Mouse (Mus musculus) bone marrow, adult 2 months (tissue): Measurements from ENCODE around the gene Rad50. TPM values are rescaled to one million over a fixed set of nuclear protein-coding genes. Genes with fewer than 3 reads are reported as not detected.

ENCODE experiments used
- H3K27ac ChIP-seq: fragments of 200-500 bp; 2 replicates; pipeline ENCODE4 v1.5.1; 2012; ENCODE audit warnings: low read depth, mild to moderate bottlenecking, control low read depth, inconsistent platforms, low read length; ENCODE audit not compliant: control insufficient read depth, poor library complexity, insufficient read depth
- H3K4me1 ChIP-seq: fragments of 200-500 bp; 2 replicates; pipeline ENCODE4 v1.6.1; 2011; ENCODE audit warnings: low read length; ENCODE audit not compliant: control insufficient read depth, insufficient read depth
- H3K4me3 ChIP-seq: fragments of 200-500 bp; replicated peaks from 2 replicates; pipeline ENCODE3; 2011; ENCODE audit warnings: mild to moderate bottlenecking, low read depth, low read length, control low read depth; ENCODE audit not compliant: control insufficient read depth
- CTCF ChIP-seq: fragments of 200-500 bp; IDR thresholded peaks from 2 replicates; pipeline ENCODE4 v1.5.1; 2011; ENCODE audit warnings: low read length, control low read depth; ENCODE audit not compliant: control insufficient read depth, insufficient read depth
- POLR2A ChIP-seq: fragments of 200-500 bp; IDR thresholded peaks from 2 replicates; pipeline ENCODE4 v1.6.1; 2011; ENCODE audit warnings: low read depth, mild to moderate bottlenecking, control low read depth, low read length, borderline replicate concordance; ENCODE audit not compliant: control insufficient read depth
- WGBS: fragments of 180-500 bp; shearing (Covaris S2); methylation state at CpG from one replicate; pipeline ENCODE4 v1.1.7; 2018; 5-methylcytosine and 5-hydroxymethylcytosine counted together
- polyA plus RNA-seq: library from polyadenylated mRNA; stranded (reverse); fragments of >200 nt; gene quantifications from 2 replicates; pipeline ENCODE4 v1.2.4, GENCODE M21; 2011; ENCODE audit warnings: low replicate concordance; ENCODE audit not compliant: missing spikeins, insufficient read depth, insufficient read length

Gene Rad50
- polyA plus RNA-seq = 8.9 and 15.2 TPM in 2 replicates

GRCm38 (mm10) chr11:53706934-53707717 is at the start of gene Rad50:
TSS of gene Rad50 (minus strand) at chr11:53707319.
- TF ChIP-seq CTCF = no peak
- peak; percentile 89; the same call in 1 of the 2 replicates for TF ChIP-seq POLR2A
- WGBS = 1% methylated on average over 55 of the region's 55 CpGs
- peak within 1 kb of the TSS; percentile 67 for H3K4me3 ChIP-seq
- peak within 1 kb of the TSS; percentile 64 for H3K27ac ChIP-seq
- H3K4me1 ChIP-seq = no peaks in the 10 kb centered on the region

DNA sequence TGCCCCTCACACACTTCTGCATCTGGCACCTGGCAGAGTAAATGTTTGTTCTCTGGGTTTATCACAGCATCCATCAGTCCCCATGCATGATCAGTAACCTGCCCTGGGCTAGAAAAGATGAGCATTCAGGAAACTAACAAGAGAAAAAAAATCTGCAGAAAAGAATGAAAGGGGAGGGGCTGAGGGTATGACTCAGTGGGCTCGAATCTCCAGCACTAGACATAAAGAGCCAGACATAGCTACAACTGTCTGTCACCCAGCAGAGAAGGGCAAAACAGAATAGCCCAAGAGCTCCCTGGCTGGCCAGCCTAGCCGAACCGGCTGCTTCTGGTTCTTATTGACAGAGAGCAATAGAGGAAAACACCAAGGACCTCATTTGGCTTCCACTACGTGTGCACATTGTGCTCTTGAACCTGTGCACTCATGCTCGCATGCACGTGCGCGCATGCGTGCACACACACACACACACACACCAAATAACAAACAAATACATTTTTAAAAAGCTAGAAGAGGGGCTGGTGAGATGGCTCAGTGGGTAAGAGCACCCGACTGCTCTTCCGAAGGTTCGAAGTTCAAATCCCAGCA is 48.0 kb upstream of the Rad50 start:
- Histone ChIP-seq H3K4me1 (no peaks in the 10 kb centered on the region), H3K27ac (no peak overlapping the region), H3K4me3 (no peak overlapping the region)
- 84% methylated on average over 12 of the region's 12 CpGs for WGBS
- TF ChIP-seq POLR2A (no peak), CTCF (no peak)

DNA sequence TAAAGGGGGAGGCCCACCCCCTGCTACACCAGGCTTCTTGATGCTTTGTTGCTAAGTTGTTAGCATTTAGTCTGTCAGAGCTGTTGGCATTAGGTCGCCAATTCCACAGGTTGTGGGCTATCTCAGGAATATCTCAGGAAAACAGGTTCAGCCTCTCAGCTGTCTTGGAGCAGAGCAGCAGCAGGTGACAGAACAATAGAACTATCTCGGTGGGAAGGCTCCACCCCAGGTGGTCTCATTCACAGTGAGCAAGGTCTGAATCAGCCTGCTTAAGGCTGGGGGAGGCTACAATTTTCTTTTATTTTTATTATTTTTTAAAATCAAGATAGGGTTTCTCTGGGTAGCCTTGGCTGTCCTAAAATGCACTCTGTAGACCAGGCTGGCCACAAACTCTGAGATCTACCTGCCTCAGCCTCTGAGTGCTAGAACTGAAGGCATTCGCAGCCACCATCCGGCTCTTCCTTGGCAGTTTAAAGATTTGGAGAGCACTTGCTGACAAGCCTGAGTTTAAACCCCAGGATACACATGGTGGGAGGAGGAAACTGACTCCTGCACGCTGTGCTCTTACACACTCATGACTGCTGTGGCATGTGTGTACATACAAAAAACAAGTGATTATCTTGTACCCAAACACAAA is 42.7 kb upstream of the Rad50 start:
- H3K27ac ChIP-seq = no peak overlapping the region
- TF ChIP-seq POLR2A (no peak), CTCF (no peak)
- WGBS = 79% methylated on average over 5 of the region's 5 CpGs
- H3K4me3 ChIP-seq = no peak overlapping the region
- H3K4me1 ChIP-seq = peaks cover 2% of the 10 kb centered on the region

DNA sequence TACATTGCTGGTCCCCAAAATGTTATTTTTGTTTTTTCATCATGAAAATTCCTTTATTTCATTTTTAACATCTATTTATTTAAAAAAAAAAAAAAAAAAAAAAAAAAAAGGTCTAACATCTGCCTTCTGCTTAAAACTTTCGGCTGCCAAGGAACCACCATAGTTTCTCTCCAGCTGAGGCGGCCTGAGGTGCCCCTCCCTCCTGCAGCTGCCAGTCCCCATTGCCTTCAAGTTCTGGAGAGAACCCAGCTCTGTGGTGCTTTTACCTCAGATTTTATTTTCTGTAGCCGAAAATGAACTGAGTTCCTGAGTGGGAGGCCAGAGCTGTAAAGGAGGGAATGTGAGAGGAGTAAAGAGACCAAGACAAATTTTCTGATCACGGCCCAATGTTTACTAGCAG is 42.2 kb upstream of the Rad50 start:
- no peak for TF ChIP-seq CTCF
- no peak for TF ChIP-seq POLR2A
- no peak overlapping the region for H3K27ac ChIP-seq
- H3K4me3 ChIP-seq = no peak overlapping the region
- H3K4me1 ChIP-seq = peaks cover 2% of the 10 kb centered on the region
- WGBS = 67% methylated on average over 4 of the region's 4 CpGs

GRCm38 (mm10) chr11:53748614-53749013 is 41.5 kb upstream of the Rad50 start:
- 20% methylated on average over 6 of the region's 6 CpGs for WGBS
- H3K4me1 ChIP-seq = peaks cover 2% of the 10 kb centered on the region
- H3K27ac ChIP-seq = no peak overlapping the region

DNA sequence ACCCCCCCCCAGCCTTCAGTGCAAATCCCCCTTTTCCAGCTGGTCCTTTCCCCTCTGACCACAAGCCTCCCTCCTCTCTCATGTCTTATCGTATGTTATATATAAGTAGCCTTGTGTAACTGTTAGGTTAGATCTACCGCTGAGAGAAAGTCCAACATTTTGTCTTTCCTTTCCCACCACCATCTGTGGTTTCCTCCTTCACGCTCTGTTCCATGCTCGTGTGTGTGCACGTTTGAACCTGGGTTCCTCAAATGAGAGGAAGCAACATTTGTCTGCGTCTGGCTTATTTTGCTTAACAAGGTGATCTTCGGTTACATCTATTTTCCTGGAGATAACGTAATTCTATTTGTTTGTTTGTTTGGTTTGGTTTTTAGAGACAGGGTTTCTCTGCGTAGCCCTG is 40.9 kb upstream of the Rad50 start:
- Histone ChIP-seq H3K4me1 (peaks cover 2% of the 10 kb centered on the region), H3K27ac (no peak overlapping the region), H3K4me3 (no peak overlapping the region)
- 12% methylated on average over 9 of the region's 9 CpGs for WGBS
- no peak for TF ChIP-seq POLR2A

More at GRCm38 (mm10) chr11:53748614-53749013, 41.5 kb upstream of the Rad50 start:
- no peak for TF ChIP-seq POLR2A
- no peak for TF ChIP-seq CTCF
- no peak overlapping the region for H3K4me3 ChIP-seq

- no peak overlapping the region for H3K4me3 ChIP-seq
- peaks cover 2% of the 10 kb centered on the region for H3K4me1 ChIP-seq
- H3K27ac ChIP-seq = no peak overlapping the region
- no peak for TF ChIP-seq POLR2A
- no peak for TF ChIP-seq CTCF
- 77% methylated on average over 2 of the region's 2 CpGs for WGBS
These were observed 38.1 kb upstream of the Rad50 start for GRCm38 (mm10) chr11:53745260-53745659.

GRCm38 (mm10) chr11:53742353-53742752 is 35.2 kb upstream of the Rad50 start:
- no peaks in the 10 kb centered on the region for H3K4me1 ChIP-seq
- WGBS = 73% methylated on average over 5 of the region's 5 CpGs
- no peak for TF ChIP-seq CTCF
- no peak for TF ChIP-seq POLR2A
- H3K4me3 ChIP-seq = no peak overlapping the region
- H3K27ac ChIP-seq = no peak overlapping the region

DNA sequence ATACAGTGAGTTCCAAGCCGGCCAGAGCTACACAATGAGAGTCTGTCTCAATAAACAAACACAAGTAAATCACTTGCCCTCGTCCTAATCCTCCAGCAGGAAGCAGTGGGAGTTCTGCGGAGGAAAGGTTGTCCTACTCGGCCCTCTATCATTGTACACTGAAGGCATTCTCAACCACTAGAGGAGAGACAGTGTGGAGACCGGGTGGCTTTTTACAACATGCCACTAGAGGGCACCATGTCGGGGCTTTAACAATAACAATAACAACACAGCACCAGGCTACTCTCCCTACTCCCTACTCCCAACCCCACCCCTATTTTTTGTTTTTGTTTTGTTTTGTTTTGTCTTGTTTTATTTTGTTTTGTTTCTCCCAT is 30.4 kb upstream of the Rad50 start:
- Histone ChIP-seq H3K4me3 (no peak overlapping the region), H3K27ac (no peak overlapping the region), H3K4me1 (no peaks in the 10 kb centered on the region; the same call in 1 of the 2 replicates)
- 27% methylated on average over 6 of the region's 6 CpGs for WGBS
- TF ChIP-seq CTCF (peak; percentile 48), POLR2A (no peak)
